Comparison of ENCODE assay signal across 22 mouse cellular contexts in genomic region chr13:81269056-81269455, GRCm38 (mm10).
DNase-seq lines count a peak whose midpoint lies in the region; ATAC-seq and TF ChIP-seq lines count a peak whose summit lies in the region.
"Had no signal": no experiment of that assay in that cellular context is flagged by ENCODE, and none has a peak within 500 bp of the region (broad histone marks: within the 10 kb centered on the region; RNA-seq: fewer than 3 reads in every experiment).

No protein-coding gene starts in this region.

- H3K9ac ChIP-seq in kidney, embryonic 15.5 days = no peak overlapping the region
- no peak overlapping the region for H3K9ac ChIP-seq in CH12.LX (ENCODE audit: insufficient read depth, low read depth)
- H3K9ac ChIP-seq in ES-E14 (ENCODE audit: insufficient read depth, low read depth, low read length, poor library complexity, severe bottlenecking) = no peak overlapping the region
- H3K9ac ChIP-seq: heart, embryonic 13.5 days; hindbrain, embryonic 12.5 days had no signal

- no peak for TF ChIP-seq CTCF in kidney, adult 2 months (conservative IDR thresholded peaks at IDR 0.05; ENCODE audit: insufficient read depth, insufficient read length, low read depth, low read length)
- no peak for TF ChIP-seq CTCF in CH12.LX (conservative IDR thresholded peaks at IDR 0.05 in 1 of 2, IDR thresholded peaks at IDR 0.05 in 1 of 2; ENCODE audit: low read depth in 2 of 2, low read length in 2 of 2)

- no peaks in the 10 kb centered on the region for H3K36me3 ChIP-seq in kidney, adult 2 months (ENCODE audit: control insufficient read depth, insufficient read depth, low read length)
- H3K36me3 ChIP-seq in kidney, embryonic 15.5 days = no peaks in the 10 kb centered on the region
- H3K36me3 ChIP-seq in CH12.LX (replicated peaks in 1 of 2; ENCODE audit: control insufficient read depth in 1 of 2, insufficient read depth in 1 of 2, low read length in 1 of 2) = no peaks in the 10 kb centered on the region
- H3K36me3 ChIP-seq in ES-E14 (ENCODE audit: control insufficient read depth, insufficient read depth, low read length, poor library complexity, severe bottlenecking) = no peaks in the 10 kb centered on the region
- H3K36me3 ChIP-seq: embryonic facial prominence, embryonic 10.5 days; forebrain, embryonic 10.5 days; heart, embryonic 13.5 days; hindbrain, embryonic 12.5 days had no signal

- no peak for TF ChIP-seq RAD21 in CH12.LX (IDR thresholded peaks at IDR 0.05; ENCODE audit: low read depth, low read length)

- H3K4me2 ChIP-seq in kidney, embryonic 15.5 days = no peak overlapping the region
- H3K4me2 ChIP-seq in CH12.LX (ENCODE audit: insufficient read depth, low read depth, poor library complexity, severe bottlenecking) = 0 out of 2 replicates have a peak overlapping the region, but pooled peaks have one; percentile 3
- H3K4me2 ChIP-seq: heart, embryonic 13.5 days; hindbrain, embryonic 12.5 days had no signal

- no peaks in the 10 kb centered on the region for H3K4me1 ChIP-seq in kidney, adult 2 months (ENCODE audit: control insufficient read depth, insufficient read depth, low read length)
- no peaks in the 10 kb centered on the region for H3K4me1 ChIP-seq in kidney, embryonic 15.5 days
- no peaks in the 10 kb centered on the region for H3K4me1 ChIP-seq in CH12.LX (ENCODE audit: control insufficient read depth in 1 of 2, insufficient read depth in 2 of 2)
- peaks cover 1 to 5% of the 10 kb centered on the region in 2 experiments; a peak in 3 of 4 replicates for H3K4me1 ChIP-seq in ES-E14 (ENCODE audit: control insufficient read depth in 2 of 2, insufficient read depth in 2 of 2, low read length in 2 of 2, poor library complexity in 1 of 2)
- H3K4me1 ChIP-seq: embryonic facial prominence, embryonic 10.5 days; forebrain, embryonic 10.5 days; heart, embryonic 13.5 days; hindbrain, embryonic 12.5 days had no signal

- TF ChIP-seq EP300 in CH12.LX (IDR thresholded peaks at IDR 0.05; ENCODE audit: low read length) = no peak

- no peak for TF ChIP-seq POLR2A in kidney, adult 2 months (IDR thresholded peaks at IDR 0.05; ENCODE audit: low read depth, low read length)
- no peak for TF ChIP-seq POLR2A in CH12.LX (IDR thresholded peaks at IDR 0.05; ENCODE audit: low read depth, low read length)

- H3K79me2 ChIP-seq in CH12.LX (replicated peaks; ENCODE audit: control insufficient read depth, extremely low read depth, insufficient read depth, poor library complexity, severe bottlenecking) = no peaks in the 10 kb centered on the region

- peak; percentile 71 for DNase-seq in kidney, adult 2 months
- DNase-seq in CH12.LX (ENCODE audit: extremely low read depth) (no peak), ES-E14 (ENCODE audit: low read depth, low spot score) (peak; percentile 16)
- DNase-seq in kidney, postnatal 25 days = peak; percentile 19 to 42
- DNase-seq in urinary bladder, adult 18-20 months (ENCODE audit: low spot score in 2 of 2) = no peak
- DNase-seq in cerebellum, postnatal 4 days (ENCODE audit: low spot score in 2 of 2) = no peak
- DNase-seq: adrenal gland, adult 2 months; adrenal gland, postnatal 25 days; cerebellum, adult 18-20 months; cerebellum, adult 9-11 months; cerebellum, postnatal 36 days; gastrocnemius, postnatal 36 days; heart, adult 11 months; heart, postnatal 36 days had no signal

- H3K4me3 ChIP-seq in kidney, adult 2 months (ENCODE audit: insufficient read depth, low read depth, low read length) = no peak overlapping the region
- no peak overlapping the region for H3K4me3 ChIP-seq in kidney, embryonic 15.5 days (replicated peaks)
- no peak overlapping the region for H3K4me3 ChIP-seq in CH12.LX (replicated peaks in 1 of 3; ENCODE audit: low read depth in 2 of 3, low read length in 2 of 3, poor library complexity in 1 of 3)
- H3K4me3 ChIP-seq in ES-E14 (ENCODE audit: insufficient read depth in 1 of 2, low read depth in 1 of 2, low read length in 2 of 2, poor library complexity in 1 of 2, severe bottlenecking in 1 of 2) = no peak overlapping the region
- H3K4me3 ChIP-seq: embryonic facial prominence, embryonic 10.5 days; erythroblast, embryonic 14.5 days; forebrain, embryonic 10.5 days; heart, embryonic 13.5 days; hindbrain, embryonic 12.5 days had no signal

- no peak for ATAC-seq in kidney, embryonic 15.5 days (replicated peaks; ENCODE audit: low FRiP score)
- ATAC-seq: forebrain, embryonic 14.5 days; hindbrain, embryonic 16.5 days had no signal

- dilution Hi-C loops in CH12.LX (cut with MboI; ENCODE audit: extremely low pct_ligation_motif_present, extremely low pct_unique_long_range_greater_than_20kb, low sequenced_read_pairs) = no loop called here

- H3K27ac ChIP-seq in kidney, adult 2 months (ENCODE audit: insufficient read depth, low read depth, low read length) = no peak overlapping the region
- no peak overlapping the region for H3K27ac ChIP-seq in kidney, embryonic 15.5 days
- H3K27ac ChIP-seq in CH12.LX (ENCODE audit: insufficient read depth, low read depth) (no peak overlapping the region), ES-E14 (ENCODE audit: insufficient read depth, low read depth, low read length, poor library complexity, severe bottlenecking) (no peak overlapping the region)
- H3K27ac ChIP-seq: embryonic facial prominence, embryonic 10.5 days; forebrain, embryonic 10.5 days; heart, embryonic 13.5 days; hindbrain, embryonic 12.5 days had no signal

- no peaks in the 10 kb centered on the region for H3K27me3 ChIP-seq in kidney, adult 2 months (replicated peaks; ENCODE audit: control insufficient read depth, insufficient read depth, low read length)
- no peaks in the 10 kb centered on the region for H3K27me3 ChIP-seq in kidney, embryonic 15.5 days
- H3K27me3 ChIP-seq in CH12.LX (replicated peaks) = no peaks in the 10 kb centered on the region
- H3K27me3 ChIP-seq: heart, embryonic 13.5 days; hindbrain, embryonic 12.5 days had no signal

- no peaks in the 10 kb centered on the region for H3K9me3 ChIP-seq in kidney, embryonic 15.5 days (replicated peaks)
- H3K9me3 ChIP-seq in CH12.LX (replicated peaks; ENCODE audit: low read length) (no peaks in the 10 kb centered on the region), ES-E14 (ENCODE audit: control insufficient read depth, insufficient read depth, low read depth, low read length) (no peaks in the 10 kb centered on the region)
- H3K9me3 ChIP-seq: embryonic facial prominence, embryonic 10.5 days; forebrain, embryonic 10.5 days; heart, embryonic 13.5 days; hindbrain, embryonic 12.5 days had no signal

- in situ Hi-C loops in CH12.LX (cut with MboI; ENCODE audit: low pct_ligation_motif_present, low pct_unique_long_range_greater_than_20kb, low sequenced_read_pairs) = no loop called here
- in situ Hi-C loops in ES-E14 (cut with MboI; ENCODE audit: low sequenced_read_pairs in 2 of 2, unreplicated experiment in 2 of 2) = no loop called here

- 58% methylated on average over 6 of the region's 6 CpGs for WGBS in kidney, adult 2 months
- WGBS in kidney, embryonic 15.5 days = 78% methylated on average over 6 of the region's 6 CpGs

TF ChIP-seq in CH12.LX, 34 proteins besides CTCF, POLR2A, EP300 and RAD21:
- TF ChIP-seq TBP (conservative IDR thresholded peaks at IDR 0.05; ENCODE audit: low read depth, low read length) = no peak
- TF ChIP-seq MEF2A (IDR thresholded peaks at IDR 0.05; ENCODE audit: borderline replicate concordance, low read depth, low read length) = no peak
- TF ChIP-seq ZC3H11A (IDR thresholded peaks at IDR 0.05; ENCODE audit: low read depth, low read length) = no peak
- no peak for TF ChIP-seq TCF12 (IDR thresholded peaks at IDR 0.05; ENCODE audit: low read depth, low read length)
- TF ChIP-seq POLR2AphosphoS2 (IDR thresholded peaks at IDR 0.05; ENCODE audit: low read depth, low read length) = no peak
- TF ChIP-seq JUN (IDR thresholded peaks at IDR 0.05; ENCODE audit: insufficient read depth, low read depth, low read length) = no peak
- no peak for TF ChIP-seq ZKSCAN1 (IDR thresholded peaks at IDR 0.05; ENCODE audit: borderline replicate concordance, low read depth, low read length)
- TF ChIP-seq MAX (IDR thresholded peaks at IDR 0.05; ENCODE audit: low read length) = no peak
- TF ChIP-seq GABPA (IDR thresholded peaks at IDR 0.05; ENCODE audit: insufficient replicate concordance, low read depth, low read length) = no peak
- TF ChIP-seq IRF4 (IDR thresholded peaks at IDR 0.05; ENCODE audit: low read depth, low read length) = no peak
- no peak for TF ChIP-seq ELF1 (IDR thresholded peaks at IDR 0.05; ENCODE audit: low read depth, low read length)
- TF ChIP-seq MAZ (IDR thresholded peaks at IDR 0.05; ENCODE audit: low read depth, low read length) = no peak
- no peak for TF ChIP-seq HCFC1 (IDR thresholded peaks at IDR 0.05; ENCODE audit: low read depth, low read length)

TF ChIP-seq in ES-E14, 5 proteins besides CTCF, POLR2A, EP300 and RAD21:
- TF ChIP-seq ZNF384 (IDR thresholded peaks at IDR 0.05; ENCODE audit: low read depth, low read length) (no peak), CHD2 (IDR thresholded peaks at IDR 0.05; ENCODE audit: low read depth, low read length) (no peak), HCFC1 (IDR thresholded peaks at IDR 0.05; ENCODE audit: borderline replicate concordance, insufficient read depth, low read length) (no peak)

Comparison
In these comparisons a context has a peak if more than half of its experiments do, and no peak if none do; other contexts are left out.
1. DNase-seq: peak in kidney, adult 2 months (single experiment), ES-E14 (single experiment) and kidney, postnatal 25 days (2 of 2); none in CH12.LX (single experiment), urinary bladder, adult 18-20 months (0 of 2) and cerebellum, postnatal 4 days (0 of 2).